ENCODE assay signal across 19 mouse cellular contexts in genomic region chr12:33197746-33198145, GRCm38 (mm10). TPM values are rescaled to one million over a fixed set of nuclear protein-coding genes. Genes with fewer than 3 reads are reported as not detected.
DNase-seq lines count a peak whose midpoint lies in the region; ATAC-seq and TF ChIP-seq lines count a peak whose summit lies in the region.
"Had no signal": no experiment of that assay in that cellular context is flagged by ENCODE, and none has a peak within 500 bp of the region (broad histone marks: within the 10 kb centered on the region; RNA-seq: fewer than 3 reads in every experiment).

No protein-coding gene starts in this region.

- H3K27me3 ChIP-seq in neural tube, embryonic 13.5 days: 0 out of 2 replicates have a peak, but pooled peaks cover 11% of the 10 kb centered on the region
- H3K27me3 ChIP-seq: hindbrain, embryonic 13.5 days; limb, embryonic 13.5 days; midbrain, embryonic 13.5 days had no signal

- peak; percentile 57 to 58 for DNase-seq in cerebellum, adult 18-20 months
- DNase-seq in left cerebral cortex, postnatal 4 days: peak; percentile 36
- DNase-seq in left cerebral cortex, adult 2 months (ENCODE audit: extremely low spot score in 1 of 2, low spot score in 2 of 2): no peak
- DNase-seq in gastrocnemius, postnatal 10 days: peak; percentile 30
- no peak for DNase-seq in B cell, adult 2 months
- no peak for DNase-seq in left cerebral cortex, postnatal 36 days (ENCODE audit: low spot score in 2 of 2)
- DNase-seq: adrenal gland, adult 8-10 months; kidney, postnatal 14 days; liver, postnatal 0 days; lung, postnatal 36 days; thymus, postnatal 4 days had no signal

- H3K36me3 ChIP-seq in neural tube, embryonic 13.5 days: no peaks in the 10 kb centered on the region
- H3K36me3 ChIP-seq: hindbrain, embryonic 13.5 days; limb, embryonic 13.5 days; midbrain, embryonic 13.5 days had no signal

- H3K9me3 ChIP-seq in neural tube, embryonic 13.5 days: no peaks in the 10 kb centered on the region; the same call in 1 of the 2 replicates
- H3K9me3 ChIP-seq: embryonic facial prominence, embryonic 10.5 days; hindbrain, embryonic 13.5 days; limb, embryonic 13.5 days had no signal

- H3K4me3 ChIP-seq in left cerebral cortex, adult 2 months: no peak overlapping the region
- no peak overlapping the region for H3K4me3 ChIP-seq in neural tube, embryonic 13.5 days
- H3K4me3 ChIP-seq: embryonic facial prominence, embryonic 10.5 days; hindbrain, embryonic 13.5 days; limb, embryonic 13.5 days; midbrain, embryonic 13.5 days had no signal

- no peak overlapping the region for H3K9ac ChIP-seq in neural tube, embryonic 13.5 days
- H3K9ac ChIP-seq: hindbrain, embryonic 13.5 days; limb, embryonic 13.5 days; liver, postnatal 0 days; midbrain, embryonic 13.5 days had no signal

- WGBS in neural tube, embryonic 13.5 days: 42% methylated on average over 6 of the region's 6 CpGs

- peaks cover 54% of the 10 kb centered on the region for H3K4me1 ChIP-seq in neural tube, embryonic 13.5 days (replicated peaks)

- H3K4me2 ChIP-seq in neural tube, embryonic 13.5 days: no peak overlapping the region
- H3K4me2 ChIP-seq: hindbrain, embryonic 13.5 days; limb, embryonic 13.5 days; midbrain, embryonic 13.5 days had no signal

- no peak overlapping the region for H3K27ac ChIP-seq in left cerebral cortex, adult 2 months
- H3K27ac ChIP-seq in neural tube, embryonic 13.5 days (replicated peaks): no peak overlapping the region
- H3K27ac ChIP-seq: embryonic facial prominence, embryonic 10.5 days; hindbrain, embryonic 13.5 days; limb, embryonic 13.5 days; midbrain, embryonic 13.5 days; stomach, postnatal 0 days had no signal

- no peak for ATAC-seq in cerebellum, adult (ENCODE audit: insufficient number of reproducible peaks, low FRiP score, low TSS enrichment)
- peak; percentile 34; the same call in 1 of the 2 replicates for ATAC-seq in neural tube, embryonic 13.5 days (ENCODE audit: low read depth)
- ATAC-seq: intestine, embryonic 16.5 days; liver, postnatal 0 days; midbrain, embryonic 13.5 days had no signal

- TF ChIP-seq CTCF in left cerebral cortex, adult 2 months (IDR thresholded peaks at IDR 0.05): no peak

- intact Hi-C loops in left cerebral cortex, postnatal 4 days (cut with DNase I): no loop called here
- intact Hi-C loops in left cerebral cortex, adult 2 months (cut with DNase I): no loop called here
- intact Hi-C loops in left cerebral cortex, postnatal 36 days (cut with DNase I): no loop called here

RNA-seq across cellular contexts. Expression of gene Atxn7l1, which starts 50.3 kb away (rescaled TPM):
- total RNA-seq in left cerebral cortex, postnatal 4 days (2021): 10 to 100 TPM; 61.4 to 62.9 TPM
- 10 to 100 TPM; 63.2 to 64.8 TPM for total RNA-seq in left cerebral cortex, adult 2 months (2021)
- 10 to 100 TPM; 20.2 to 24.4 TPM for total RNA-seq in gastrocnemius, postnatal 10 days (2021)
- polyA plus RNA-seq in neural tube, embryonic 13.5 days (2015; fragmentation: Nextera tagmentation; extraction: Ambion mirVana): 22.1 and 23.3 TPM in 2 replicates
- 10 to 100 TPM; 49.8 to 67.5 TPM for total RNA-seq in left cerebral cortex, postnatal 36 days (2021)

Comparison
In these comparisons a context has a peak if more than half of its experiments do, and no peak if none do; other contexts are left out.
1. DNase-seq: peak in cerebellum, adult 18-20 months (2 of 2), left cerebral cortex, postnatal 4 days (single experiment) and gastrocnemius, postnatal 10 days (single experiment); none in left cerebral cortex, adult 2 months (0 of 2), B cell, adult 2 months (0 of 2) and left cerebral cortex, postnatal 36 days (0 of 2).